Mouse (Mus musculus) embryonic facial prominence, embryonic 15.5 days (tissue): ENCODE data around the gene Gpr108. TPM values are rescaled to one million over a fixed set of nuclear protein-coding genes. Genes with fewer than 3 reads are reported as not detected.
A peak's percentile ranks its signal among the peaks of the same experiment; 100 is the strongest.

Source experiments
- ATAC-seq: fragments of 200-750 bp; cut with Nextera tagmentation; 2 replicates; pipeline ENCODE4 v1.8.0; 2017; ENCODE audit warnings: low read depth, moderate TSS enrichment; ENCODE audit not compliant: insufficient number of reproducible peaks, low FRiP score, low TSS enrichment
- H3K27ac ChIP-seq: fragments of 300-500 bp; sonication (generic); replicated peaks from 2 replicates; pipeline ENCODE4 v1.5.1; 2015; ENCODE audit warnings: mild to moderate bottlenecking, inconsistent platforms
- H3K27me3 ChIP-seq: fragments of 300-500 bp; sonication (generic); 2 replicates; pipeline ENCODE4 v1.6.1; 2015; ENCODE audit warnings: inconsistent platforms
- H3K36me3 ChIP-seq: fragments of 300-500 bp; sonication (generic); 2 replicates; pipeline ENCODE4 v1.6.1; 2015; ENCODE audit warnings: mild to moderate bottlenecking, inconsistent platforms
- H3K4me1 ChIP-seq: fragments of 300-500 bp; sonication (generic); 2 replicates; pipeline ENCODE4 v1.6.1; 2015; ENCODE audit warnings: inconsistent platforms
- H3K4me2 ChIP-seq: fragments of 300-500 bp; sonication (generic); replicated peaks from 2 replicates; pipeline ENCODE4 v1.6.1; 2015; ENCODE audit warnings: mild to moderate bottlenecking, inconsistent platforms
- H3K4me3 ChIP-seq: fragments of 300-500 bp; sonication (generic); replicated peaks from 2 replicates; pipeline ENCODE4 v1.5.1; 2015; ENCODE audit warnings: mild to moderate bottlenecking, inconsistent platforms
- H3K9ac ChIP-seq: fragments of 300-500 bp; sonication (generic); 2 replicates; pipeline ENCODE4 v1.6.1; 2015; ENCODE audit warnings: inconsistent platforms
- H3K9me3 ChIP-seq: fragments of 300-500 bp; sonication (generic); replicated peaks from 2 replicates; pipeline ENCODE4 v1.6.1; 2016; ENCODE audit warnings: inconsistent platforms
- WGBS: fragments of 180-500 bp; shearing (Covaris S2); methylation state at CpG from one replicate; pipeline ENCODE4 v1.1.7; 2015; 5-methylcytosine and 5-hydroxymethylcytosine counted together
- polyA plus RNA-seq: library from polyadenylated mRNA; unstranded; fragments of >200 nt; fragmentation: Nextera tagmentation; extraction: Ambion mirVana; gene quantifications from 2 replicates; pipeline ENCODE4 v1.2.1, GENCODE M21; 2015

Gpr108 gene
- 39.4 and 41.7 TPM in 2 replicates for polyA plus RNA-seq

- Histone ChIP-seq H3K4me2 (peak within 1 kb of the TSS; percentile 84), H3K9me3 (no peaks in the 10 kb centered on the region), H3K4me3 (peak within 1 kb of the TSS; percentile 80), H3K27ac (peak within 1 kb of the TSS; percentile 97), H3K36me3 (peaks cover 15% of the 10 kb centered on the region), H3K9ac (peak within 1 kb of the TSS; percentile 68), H3K4me1 (peaks cover 27% of the 10 kb centered on the region), H3K27me3 (no peaks in the 10 kb centered on the region)
- under 1% methylated on average over 12 of the region's 12 CpGs for WGBS
- ATAC-seq = peak; percentile 48
These were observed at the start of gene Gpr108 for GRCm38 (mm10) chr17:57248201-57248699. TSS of gene Gpr108 (minus strand) at chr17:57248446.

- no peaks in the 10 kb centered on the region for H3K4me1 ChIP-seq
These were observed 48.8 kb upstream of the Gpr108 start for GRCm38 (mm10) chr17:57297040-57297439.

GRCm38 (mm10) chr17:57295935-57296334, 47.7 kb upstream of the Gpr108 start:
- ATAC-seq = no peak
- Histone ChIP-seq H3K27me3 (no peaks in the 10 kb centered on the region), H3K4me2 (no peak overlapping the region), H3K9ac (no peak overlapping the region), H3K36me3 (no peaks in the 10 kb centered on the region), H3K27ac (no peak overlapping the region), H3K4me1 (no peaks in the 10 kb centered on the region), H3K9me3 (no peaks in the 10 kb centered on the region), H3K4me3 (no peak overlapping the region)
- WGBS = 92% methylated on average over 9 of the region's 9 CpGs

More at GRCm38 (mm10) chr17:57297040-57297439, 48.8 kb upstream of the Gpr108 start:
- H3K4me2 ChIP-seq = no peak overlapping the region
- ATAC-seq = no peak
- no peak overlapping the region for H3K27ac ChIP-seq
- H3K4me3 ChIP-seq = no peak overlapping the region
- no peaks in the 10 kb centered on the region for H3K36me3 ChIP-seq
- no peaks in the 10 kb centered on the region for H3K27me3 ChIP-seq
- 79% methylated on average over 12 of the region's 12 CpGs for WGBS
- no peaks in the 10 kb centered on the region for H3K9me3 ChIP-seq
- H3K9ac ChIP-seq = no peak overlapping the region

GRCm38 (mm10) chr17:57292968-57293367, 44.7 kb upstream of the Gpr108 start:
- no peaks in the 10 kb centered on the region for H3K27me3 ChIP-seq
- 94% methylated on average over 9 of the region's 9 CpGs for WGBS

GRCm38 (mm10) chr17:57292302-57292701, 44.1 kb upstream of the Gpr108 start:
- 74% methylated on average over 2 of the region's 2 CpGs for WGBS
- Histone ChIP-seq H3K4me3 (no peak overlapping the region), H3K36me3 (no peaks in the 10 kb centered on the region), H3K9me3 (no peaks in the 10 kb centered on the region), H3K4me2 (no peak overlapping the region), H3K4me1 (no peaks in the 10 kb centered on the region), H3K27me3 (no peaks in the 10 kb centered on the region), H3K9ac (no peak overlapping the region), H3K27ac (no peak overlapping the region)
- no peak for ATAC-seq

More at GRCm38 (mm10) chr17:57292968-57293367, 44.7 kb upstream of the Gpr108 start:
- Histone ChIP-seq H3K9ac (no peak overlapping the region), H3K27ac (no peak overlapping the region), H3K4me2 (no peak overlapping the region), H3K36me3 (no peaks in the 10 kb centered on the region), H3K9me3 (no peaks in the 10 kb centered on the region), H3K4me1 (no peaks in the 10 kb centered on the region), H3K4me3 (no peak overlapping the region)
- no peak for ATAC-seq

- Histone ChIP-seq H3K9ac (no peak overlapping the region), H3K4me3 (no peak overlapping the region), H3K27me3 (no peaks in the 10 kb centered on the region), H3K9me3 (no peaks in the 10 kb centered on the region), H3K4me2 (no peak overlapping the region), H3K36me3 (no peaks in the 10 kb centered on the region), H3K4me1 (no peaks in the 10 kb centered on the region), H3K27ac (no peak overlapping the region)
- ATAC-seq = no peak
- WGBS = 84% methylated on average over 7 of the region's 7 CpGs
These were observed 42.4 kb upstream of the Gpr108 start for GRCm38 (mm10) chr17:57290671-57291055.

- Histone ChIP-seq H3K9me3 (no peaks in the 10 kb centered on the region), H3K36me3 (no peaks in the 10 kb centered on the region), H3K9ac (no peak overlapping the region), H3K27me3 (no peaks in the 10 kb centered on the region), H3K4me2 (no peak overlapping the region), H3K27ac (no peak overlapping the region), H3K4me1 (no peaks in the 10 kb centered on the region), H3K4me3 (no peak overlapping the region)
- 79% methylated on average over 9 of the region's 9 CpGs for WGBS
- no peak for ATAC-seq
These were observed 41.9 kb upstream of the Gpr108 start for GRCm38 (mm10) chr17:57290001-57290670.

GRCm38 (mm10) chr17:57289252-57289651, 41.0 kb upstream of the Gpr108 start:
- H3K9ac ChIP-seq = no peak overlapping the region
- H3K9me3 ChIP-seq = no peaks in the 10 kb centered on the region
- ATAC-seq = no peak
- H3K4me1 ChIP-seq = no peaks in the 10 kb centered on the region
- no peaks in the 10 kb centered on the region for H3K36me3 ChIP-seq
- no peaks in the 10 kb centered on the region for H3K27me3 ChIP-seq
- no peak overlapping the region for H3K4me2 ChIP-seq
- no peak overlapping the region for H3K4me3 ChIP-seq
- WGBS = 83% methylated on average over 5 of the region's 5 CpGs
- no peak overlapping the region for H3K27ac ChIP-seq

GRCm38 (mm10) chr17:57286718-57287355, 38.6 kb upstream of the Gpr108 start:
- no peak for ATAC-seq

GRCm38 (mm10) chr17:57285077-57285476, 36.8 kb upstream of the Gpr108 start:
- H3K4me3 ChIP-seq = no peak overlapping the region
- 46% methylated on average over 2 of the region's 2 CpGs for WGBS

More at GRCm38 (mm10) chr17:57286718-57287355, 38.6 kb upstream of the Gpr108 start:
- Histone ChIP-seq H3K9ac (no peak overlapping the region), H3K4me3 (no peak overlapping the region), H3K27me3 (no peaks in the 10 kb centered on the region), H3K4me2 (no peak overlapping the region), H3K4me1 (no peaks in the 10 kb centered on the region), H3K36me3 (no peaks in the 10 kb centered on the region), H3K9me3 (no peaks in the 10 kb centered on the region), H3K27ac (no peak overlapping the region)
- 59% methylated on average over 8 of the region's 8 CpGs for WGBS

GRCm38 (mm10) chr17:57283906-57284305, 35.7 kb upstream of the Gpr108 start:
- Histone ChIP-seq H3K4me3 (no peak overlapping the region), H3K4me1 (no peaks in the 10 kb centered on the region), H3K36me3 (no peaks in the 10 kb centered on the region), H3K27ac (no peak overlapping the region), H3K9ac (no peak overlapping the region), H3K27me3 (0 out of 2 replicates have a peak, but pooled peaks cover 4% of the 10 kb centered on the region), H3K4me2 (no peak overlapping the region), H3K9me3 (no peaks in the 10 kb centered on the region)
- ATAC-seq = no peak
- 71% methylated on average over 5 of the region's 5 CpGs for WGBS

More at GRCm38 (mm10) chr17:57285077-57285476, 36.8 kb upstream of the Gpr108 start:
- ATAC-seq = no peak
- Histone ChIP-seq H3K27ac (no peak overlapping the region), H3K4me1 (no peaks in the 10 kb centered on the region), H3K9ac (no peak overlapping the region), H3K27me3 (0 out of 2 replicates have a peak, but pooled peaks cover under 1% of the 10 kb centered on the region), H3K9me3 (no peaks in the 10 kb centered on the region), H3K36me3 (no peaks in the 10 kb centered on the region), H3K4me2 (no peak overlapping the region)
